Mouse (Mus musculus) frontal cortex, adult (tissue): Measurements from ENCODE around the gene Hdac1.

Source experiments
- ATAC-seq: cut with Nextera tagmentation; 2 replicates; pipeline ENCODE4 v1.9.2; 2017; ENCODE audit warnings: mild to moderate bottlenecking, moderate library complexity, mixed read lengths; ENCODE audit not compliant: low TSS enrichment

The Hdac1 gene

DNA sequence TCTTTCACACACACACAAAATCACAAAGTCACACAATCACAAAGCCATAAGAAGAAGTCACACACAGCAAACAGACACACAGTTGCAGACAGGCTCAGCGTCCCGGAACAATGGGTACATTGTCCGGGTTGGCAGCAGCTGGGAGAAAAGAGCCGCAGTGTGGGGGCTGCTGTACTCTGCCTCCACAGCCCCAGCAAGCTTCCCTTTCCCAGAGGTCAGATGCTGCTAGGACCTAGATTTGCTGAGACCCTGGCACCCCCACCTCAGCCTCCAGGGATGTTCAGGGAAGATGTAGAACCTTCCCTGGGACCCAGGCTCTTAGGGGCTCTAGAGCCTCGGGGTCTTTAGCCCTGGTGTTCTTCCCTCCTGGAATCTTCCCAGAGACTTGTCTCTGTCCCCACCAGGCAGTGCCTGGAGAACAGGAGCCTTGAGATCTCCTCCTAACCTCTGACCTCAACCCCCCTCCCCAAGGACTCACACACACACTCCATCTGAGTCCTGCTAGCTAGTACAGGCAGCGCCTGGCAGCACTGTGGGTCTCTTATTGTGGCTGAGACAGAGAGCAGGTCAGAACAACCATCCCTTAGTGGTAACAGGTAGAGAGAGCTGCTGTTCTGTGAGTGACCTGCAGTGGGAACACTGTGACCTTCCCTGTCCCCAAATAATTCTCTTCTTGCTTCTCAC lies 31.0 kb downstream of the Hdac1 start:
- no peak for ATAC-seq

DNA sequence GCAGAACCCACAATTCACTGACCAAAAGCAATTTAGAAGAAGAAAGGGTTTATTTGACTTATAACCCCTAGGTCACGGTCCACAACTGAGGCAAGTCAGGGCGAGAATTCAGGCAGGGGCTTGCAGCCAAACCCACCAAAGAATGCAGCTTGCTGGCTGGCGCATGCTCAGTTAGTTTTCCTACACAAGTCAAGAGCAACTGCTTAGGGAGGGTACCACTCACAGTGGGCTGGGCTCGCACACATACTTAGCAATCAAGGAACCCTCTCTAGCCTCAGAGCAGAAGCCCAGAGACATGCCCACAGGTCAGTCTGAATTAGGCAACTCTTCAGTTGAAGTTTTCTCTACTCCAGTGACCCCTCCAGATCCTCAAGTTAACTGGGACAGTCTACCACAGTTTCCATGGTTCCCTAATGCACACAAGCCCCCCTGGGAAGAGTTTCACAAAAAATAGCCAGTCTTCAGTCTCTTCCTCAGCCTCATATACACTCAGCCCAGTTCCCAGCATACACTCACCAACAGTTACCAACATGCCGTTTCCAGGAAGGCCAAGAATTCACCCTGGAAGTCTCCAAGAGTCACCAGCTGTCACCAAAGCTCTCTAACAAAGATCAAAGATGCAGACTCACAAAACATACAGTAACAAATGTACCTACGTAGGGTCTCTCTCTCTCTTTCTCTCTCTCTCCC lies 31.6 kb downstream of the Hdac1 start:
- ATAC-seq = no peak

DNA sequence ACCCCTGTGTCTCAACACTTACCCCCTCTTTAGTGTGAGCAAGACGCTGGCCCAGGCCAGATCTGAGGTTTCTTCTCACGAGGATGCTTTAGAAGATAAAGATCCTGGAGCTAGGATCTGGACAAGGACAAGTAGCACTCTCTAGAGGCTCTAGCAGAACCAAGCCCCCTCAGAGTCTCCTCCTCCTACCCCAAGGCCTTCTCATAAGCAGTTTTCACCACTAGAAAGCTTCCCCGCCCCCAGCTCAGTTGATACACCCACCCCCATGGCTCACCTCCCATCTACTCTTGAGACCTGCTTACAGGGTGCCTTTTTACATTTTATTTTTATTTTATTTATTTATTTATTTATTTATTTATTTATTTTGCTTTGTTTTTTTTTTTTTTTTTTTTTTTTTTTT lies 32.9 kb downstream of the Hdac1 start:
- no peak for ATAC-seq

DNA sequence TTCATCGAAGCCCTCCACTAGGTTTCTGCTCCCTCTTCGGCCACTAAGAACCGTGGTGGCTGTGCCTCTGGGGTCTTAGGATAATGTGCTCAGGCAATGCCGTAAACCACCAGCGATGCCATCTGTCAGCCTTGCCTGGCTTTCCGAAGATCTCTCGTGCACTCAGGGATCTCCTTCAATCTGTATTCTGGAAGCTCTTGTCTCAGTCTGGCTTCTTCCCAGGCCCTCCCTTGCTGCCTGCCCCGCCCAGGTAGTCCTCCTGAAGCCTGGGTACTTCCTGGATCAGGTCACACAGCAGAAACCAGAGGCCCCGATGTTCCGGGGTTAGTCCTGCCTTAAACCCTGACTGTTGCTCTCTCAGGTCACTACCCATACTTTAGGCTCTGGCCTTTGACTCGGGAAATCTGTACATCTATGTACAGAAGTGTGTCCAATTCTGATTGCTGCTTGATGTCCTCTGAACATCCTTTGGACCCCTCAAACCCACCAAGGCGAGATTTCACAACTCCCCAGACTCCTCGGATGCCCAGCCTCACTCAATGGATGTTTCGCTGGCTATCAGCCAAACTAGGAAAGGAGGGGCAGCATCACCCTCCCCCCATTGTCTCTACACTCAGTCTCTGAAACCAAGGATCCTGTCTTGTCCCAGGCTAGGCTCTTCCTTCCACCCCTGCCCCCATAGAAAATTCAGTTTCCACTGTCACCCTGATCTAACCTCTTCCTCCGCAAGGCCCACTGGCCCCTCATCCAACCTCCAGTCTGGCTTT lies 33.5 kb downstream of the Hdac1 start:
- ATAC-seq = no peak

DNA sequence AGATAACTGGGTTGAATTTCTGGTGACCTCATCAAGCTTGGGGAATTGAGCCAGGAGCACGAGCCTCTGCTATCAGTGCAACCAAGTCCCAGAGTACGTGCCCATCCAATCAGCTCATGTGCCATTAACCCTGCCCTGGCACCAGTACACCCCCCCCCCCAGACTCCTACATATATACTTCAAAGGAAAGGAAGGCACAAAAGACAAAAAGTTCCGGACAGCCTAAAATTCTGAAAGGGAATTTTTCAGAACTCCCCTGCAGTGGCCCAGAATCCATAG lies 34.3 kb downstream of the Hdac1 start:
- no peak for ATAC-seq

DNA sequence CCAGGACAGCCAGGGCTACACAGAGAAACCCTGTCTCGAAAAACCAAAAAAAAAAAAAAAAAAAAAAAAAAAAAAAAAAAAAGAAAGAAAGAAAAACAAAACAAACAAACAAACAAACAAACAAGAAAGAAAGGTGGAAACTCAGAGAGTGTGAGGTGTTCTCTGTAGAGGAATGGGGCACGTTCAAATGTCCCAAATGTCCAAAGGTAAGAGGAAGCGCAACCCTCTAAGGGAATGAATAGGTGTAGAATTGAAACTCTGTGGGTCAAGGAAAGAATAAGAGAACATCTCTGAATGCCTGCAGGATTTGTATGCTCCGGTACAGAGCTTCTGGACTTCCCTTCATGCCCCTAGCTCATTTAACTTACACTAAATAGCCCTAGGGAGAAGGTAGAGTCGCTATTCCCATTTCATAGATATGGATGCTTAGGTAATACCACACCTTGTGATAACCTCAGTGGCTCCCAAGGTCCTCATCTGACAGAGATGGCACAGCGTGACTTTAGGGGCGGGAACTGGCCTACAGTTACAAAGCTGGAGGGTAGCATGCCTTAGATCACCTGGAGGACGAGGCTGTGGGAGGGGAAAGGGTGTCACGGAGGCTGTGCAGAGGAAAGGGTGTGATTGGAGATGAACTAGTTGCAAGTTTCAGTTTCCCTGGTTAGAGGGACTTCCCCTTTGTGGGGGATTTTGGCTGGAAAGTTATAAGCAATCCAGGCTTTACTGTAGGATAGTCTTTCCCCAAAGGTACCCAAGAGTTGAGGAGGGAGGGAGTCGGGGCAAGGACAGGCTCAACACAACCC lies 34.9 kb downstream of the Hdac1 start:
- no peak for ATAC-seq

DNA sequence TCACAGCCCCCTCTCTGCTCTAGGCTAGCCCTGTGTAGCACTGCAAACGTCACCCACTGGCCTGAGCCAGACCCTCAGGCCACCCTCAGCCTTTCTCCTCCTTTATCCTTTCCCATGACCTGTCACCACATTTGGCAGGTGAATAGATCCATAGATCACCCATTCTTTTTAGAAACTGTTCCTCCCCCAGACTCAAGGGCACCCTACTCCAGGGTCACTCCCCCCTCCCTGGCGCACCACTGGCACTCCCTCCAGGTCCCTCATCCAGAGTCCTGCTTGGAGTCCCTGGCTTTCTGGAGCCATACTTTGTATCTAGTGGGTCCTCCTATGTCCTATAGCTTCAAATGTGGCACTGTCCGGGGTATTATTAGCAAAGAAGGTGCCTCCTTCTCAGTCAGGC lies 37.0 kb downstream of the Hdac1 start:
- no peak for ATAC-seq

DNA sequence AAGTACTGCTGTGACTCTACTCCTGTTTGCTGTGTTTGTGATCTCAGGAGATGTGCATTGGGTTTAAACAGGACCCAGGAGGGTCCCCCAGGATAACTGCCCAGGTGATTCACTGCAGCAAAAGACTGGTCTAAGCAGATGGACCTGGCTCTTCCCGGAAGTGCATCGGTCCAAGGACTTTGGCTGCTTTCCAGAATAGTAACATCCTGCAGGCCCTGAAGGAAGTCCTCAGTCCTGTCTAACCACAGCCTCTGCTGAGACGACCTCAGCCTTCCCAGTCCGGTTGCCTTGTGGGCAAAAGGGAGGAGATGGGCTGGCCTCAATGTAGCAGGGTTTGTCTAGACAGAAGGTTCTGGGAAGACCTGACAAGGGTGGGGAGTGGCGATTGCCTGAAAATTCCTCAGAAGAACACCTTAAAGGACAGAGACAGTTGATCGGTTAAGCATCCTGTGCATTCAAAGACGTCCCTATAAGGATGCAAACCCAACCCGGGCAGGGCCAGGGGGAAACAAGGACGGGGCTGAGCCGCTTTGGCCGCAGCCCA lies 39.5 kb downstream of the Hdac1 start:
- no peak for ATAC-seq

DNA sequence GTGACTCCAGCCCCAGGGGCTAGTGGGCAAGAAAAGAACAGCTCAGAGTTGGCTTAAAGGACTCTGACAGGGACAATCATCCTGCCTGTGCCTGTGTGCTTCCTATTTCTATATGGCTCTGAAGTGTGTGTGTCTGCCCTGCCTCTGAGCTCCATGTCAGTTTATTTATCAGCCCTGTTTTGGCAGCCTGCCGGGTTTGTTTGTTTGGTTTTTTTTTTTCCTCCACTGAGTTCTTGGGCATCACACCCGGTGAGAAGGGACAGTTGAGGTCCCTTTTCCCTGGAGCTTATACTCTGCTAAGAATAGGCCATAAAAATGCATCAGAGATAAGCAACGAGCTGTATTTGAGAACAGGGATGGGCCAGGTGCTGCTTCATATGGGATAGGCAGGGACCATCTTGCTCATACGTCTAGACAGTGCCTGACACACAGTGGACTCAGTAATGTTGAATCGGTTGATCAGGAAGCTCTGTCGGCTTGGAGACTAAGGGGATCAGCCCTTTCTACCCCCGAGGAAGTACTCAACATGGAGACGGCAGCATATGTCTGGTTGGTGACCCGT lies 40.1 kb downstream of the Hdac1 start:
- ATAC-seq = no peak

DNA sequence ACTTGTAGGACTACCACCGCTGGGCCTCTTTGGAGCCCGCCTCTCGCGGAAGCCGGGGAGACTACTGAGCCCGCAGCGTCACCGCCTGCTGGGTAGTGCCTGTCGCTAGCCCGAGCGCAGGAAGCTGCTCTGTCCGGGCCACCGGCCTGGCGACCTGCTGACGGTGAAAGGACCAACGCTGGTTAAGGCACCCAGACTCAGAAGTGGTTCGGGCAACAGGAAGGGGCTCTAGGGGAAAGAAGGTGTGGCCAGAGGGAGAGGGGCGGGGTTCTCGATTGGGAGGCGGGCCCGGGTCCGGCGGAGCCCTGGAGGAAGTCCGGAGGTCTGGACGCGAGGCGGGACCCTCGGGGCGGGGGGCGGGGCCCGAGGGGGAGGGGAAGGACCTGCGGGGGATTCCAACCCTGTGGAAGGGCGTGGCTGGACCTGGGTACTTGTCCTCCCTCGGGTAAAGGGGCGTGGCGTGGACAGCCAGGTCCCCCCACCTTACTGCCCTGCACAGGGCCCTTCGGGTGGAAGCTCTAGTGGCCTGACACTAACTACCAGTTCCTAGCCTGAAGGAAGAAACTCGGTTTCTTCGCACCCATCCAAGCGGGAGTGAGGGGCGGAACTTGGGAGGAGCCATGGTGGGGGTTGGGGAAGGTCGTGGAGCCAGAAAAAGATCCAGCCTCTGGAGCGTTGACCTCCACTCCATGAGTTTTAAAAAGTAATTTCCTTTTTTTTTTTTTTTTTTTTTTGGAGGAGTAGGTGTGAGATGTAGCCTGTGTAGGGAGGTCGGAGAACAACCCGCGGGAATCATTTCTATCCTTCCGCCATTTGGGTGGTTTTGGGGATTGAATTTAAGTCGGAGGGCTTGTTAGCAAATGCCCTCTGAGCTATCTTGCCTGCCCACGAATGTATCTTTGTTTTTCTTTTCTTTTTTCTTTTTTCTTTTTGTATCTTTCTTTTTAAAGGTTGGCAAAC lies 41.6 kb downstream of the Hdac1 start:
- ATAC-seq = peak; percentile 52; the same call in 1 of the 2 replicates

DNA sequence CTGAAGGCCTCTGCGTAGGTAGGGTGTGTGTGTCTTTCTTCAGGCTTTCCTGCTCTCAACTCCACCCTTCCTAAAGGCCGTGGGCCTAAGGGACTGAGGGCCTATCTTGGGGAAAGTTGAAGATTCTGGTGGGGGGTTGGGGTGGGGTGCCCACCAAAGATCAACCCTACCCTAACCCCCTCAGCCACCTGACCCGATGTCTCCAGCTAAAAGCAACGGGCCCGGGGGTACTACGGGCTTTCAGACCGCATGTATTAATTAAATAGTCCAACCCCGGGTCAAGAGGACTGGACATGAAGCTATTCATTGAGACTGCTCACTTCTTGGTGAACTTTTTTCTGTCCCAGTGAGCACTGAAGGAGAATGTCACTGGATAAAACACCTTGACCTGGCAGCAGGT lies 42.5 kb downstream of the Hdac1 start:
- ATAC-seq = no peak

DNA sequence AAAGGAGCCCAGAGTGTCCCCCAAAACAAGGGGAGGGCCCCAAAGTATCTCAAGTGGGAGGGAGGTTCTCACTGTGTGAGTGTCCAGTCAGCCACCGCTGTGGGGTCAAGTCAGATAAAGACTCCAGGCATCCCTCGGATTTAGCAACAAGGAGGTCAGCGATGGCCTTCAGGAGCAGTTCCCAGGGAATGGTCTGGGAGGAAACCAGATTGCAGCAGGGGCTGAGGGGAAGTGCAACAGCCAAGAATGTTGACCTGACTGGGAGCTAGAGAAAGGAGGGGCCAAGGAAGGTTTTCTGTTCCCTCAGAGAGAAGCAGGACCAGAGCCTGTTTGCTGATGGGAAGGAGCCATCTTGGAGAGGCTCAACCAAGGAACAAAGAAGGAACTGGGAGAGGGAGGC lies 43.6 kb downstream of the Hdac1 start:
- no peak for ATAC-seq

DNA sequence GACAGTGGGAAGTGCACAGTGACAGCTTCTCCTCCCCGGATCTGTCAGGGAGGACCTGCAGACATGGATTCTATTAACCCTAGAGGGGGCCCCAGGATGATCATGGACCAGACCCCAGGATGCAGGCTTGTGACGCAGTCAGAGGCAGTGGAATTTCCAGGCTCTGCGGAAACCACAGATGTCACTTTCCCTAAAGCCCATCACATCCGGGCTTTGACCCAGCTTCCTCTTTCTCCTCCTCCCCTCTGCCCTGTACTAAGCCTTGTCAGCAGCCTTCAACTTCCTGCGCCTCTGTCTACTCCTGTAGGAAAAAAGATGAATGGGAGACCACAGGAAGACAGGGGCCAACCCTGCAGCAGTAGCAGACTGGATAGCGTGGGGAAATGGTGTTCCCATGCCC lies 45.9 kb downstream of the Hdac1 start:
- ATAC-seq = no peak

DNA sequence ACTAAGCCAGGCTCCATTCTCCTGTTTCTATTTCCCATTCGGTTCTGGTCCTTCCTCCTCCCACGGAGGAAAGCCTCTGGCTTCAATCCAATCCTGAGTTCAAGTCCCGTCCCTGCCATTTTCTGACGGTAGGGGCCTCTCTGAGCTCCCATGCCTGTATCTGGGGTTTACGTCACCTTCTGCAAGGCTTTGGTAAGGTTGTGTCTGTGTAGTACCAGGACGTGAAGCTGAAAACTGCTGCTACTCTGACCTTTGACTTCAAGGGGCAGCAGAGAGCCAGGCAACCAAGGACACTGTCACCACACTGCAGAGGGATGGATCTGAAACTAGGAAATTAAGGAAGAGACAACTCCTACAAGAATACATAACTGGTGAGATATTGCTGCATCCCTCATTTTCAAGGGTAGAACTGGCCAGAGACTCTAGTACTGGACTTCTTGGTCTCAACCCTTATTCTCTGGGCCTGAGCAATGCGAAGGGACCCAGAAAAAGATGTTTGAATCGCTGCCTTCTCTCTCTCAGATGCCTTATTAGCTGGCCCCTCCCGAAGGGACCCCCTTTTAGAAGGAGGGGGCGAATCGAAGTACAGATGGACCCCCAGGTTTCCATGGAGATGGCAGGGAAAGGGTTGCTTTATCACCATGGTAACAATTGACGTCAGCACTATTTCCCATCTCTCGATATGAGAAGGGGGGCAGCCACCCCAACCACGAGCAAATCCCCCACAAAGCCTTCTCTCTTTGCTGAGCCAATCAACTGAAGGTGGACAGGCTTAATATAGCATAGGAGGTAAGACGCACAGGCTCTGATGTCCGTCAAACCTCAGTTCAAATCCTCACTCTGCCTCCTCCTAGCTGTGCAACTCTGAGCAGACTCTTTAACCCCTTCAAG lies 46.6 kb downstream of the Hdac1 start:
- peak; percentile 15; the same call in 1 of the 2 replicates for ATAC-seq

DNA sequence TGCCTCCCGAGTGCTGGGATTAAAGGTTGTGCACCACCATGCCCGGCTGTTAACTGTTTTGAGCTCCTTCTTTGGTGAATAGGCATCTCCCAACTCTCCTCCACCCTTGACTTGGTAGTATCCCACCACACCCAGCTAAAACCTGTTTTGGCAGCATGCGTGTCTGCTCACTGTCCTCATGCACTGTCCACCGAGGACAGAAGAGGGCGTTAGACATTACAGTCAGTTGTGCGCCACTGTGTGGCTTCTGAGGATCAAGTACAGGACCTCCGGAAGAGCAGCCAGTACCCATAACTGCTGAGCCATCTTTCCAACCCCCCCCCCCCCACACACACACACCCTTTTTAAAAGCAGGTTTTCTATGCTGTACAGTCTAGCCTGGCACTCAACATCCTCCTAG lies 47.8 kb downstream of the Hdac1 start:
- no peak for ATAC-seq

DNA sequence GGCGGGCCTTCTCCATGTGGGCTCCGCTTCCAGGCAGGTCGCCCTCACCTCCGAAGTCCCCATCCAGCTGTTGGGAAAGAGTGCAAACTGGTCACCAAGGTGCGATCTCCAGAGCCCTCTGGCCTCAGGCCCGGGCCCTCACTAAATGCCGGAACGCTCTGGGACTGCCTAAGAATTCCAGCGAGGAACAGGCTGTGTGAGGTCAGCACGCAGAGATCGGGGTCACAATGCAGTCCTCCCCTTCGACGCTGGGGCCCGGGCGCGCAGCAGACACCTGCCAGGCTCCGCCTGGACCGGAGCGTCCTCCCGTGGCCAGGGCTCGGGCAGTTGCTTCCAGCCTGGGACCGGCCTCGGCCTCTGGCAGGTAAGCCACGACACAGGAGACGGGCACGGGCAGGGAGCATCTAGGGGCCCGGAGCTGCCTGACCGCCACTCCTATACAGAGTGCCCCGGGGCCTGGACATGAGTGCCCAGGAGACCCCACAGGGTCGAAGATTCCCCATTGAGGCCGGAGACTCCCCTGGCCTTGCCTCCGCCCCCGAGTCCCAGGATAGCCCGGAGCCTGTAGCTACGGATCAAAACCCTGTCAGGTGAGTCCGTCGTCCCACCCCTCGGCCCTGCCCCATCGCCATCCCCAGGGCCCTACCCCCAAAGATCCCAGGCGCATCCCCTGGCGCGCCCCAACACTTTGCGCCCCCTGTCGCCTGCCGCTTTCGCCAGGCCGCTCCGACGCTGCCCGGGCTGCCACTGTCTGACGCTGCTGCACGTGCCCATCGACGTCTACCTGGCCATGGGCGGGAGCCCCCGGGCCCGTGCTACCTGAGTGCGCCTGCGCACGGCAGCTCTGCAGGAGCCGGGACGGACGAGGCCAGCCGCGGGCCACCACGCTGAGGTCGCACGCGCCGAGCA lies 51.3 kb downstream of the Hdac1 start, which contains the start of the genes Tssk3 and Fam229a:
Gene Tssk3, minus strand, starts transcription at position 51 of the 909 bp plus-strand sequence.
Gene Fam229a, plus strand, starts transcription at position 219 of the 909 bp plus-strand sequence.
- ATAC-seq = 0 out of 2 replicates have a peak, but pooled peaks have one; percentile 29

DNA sequence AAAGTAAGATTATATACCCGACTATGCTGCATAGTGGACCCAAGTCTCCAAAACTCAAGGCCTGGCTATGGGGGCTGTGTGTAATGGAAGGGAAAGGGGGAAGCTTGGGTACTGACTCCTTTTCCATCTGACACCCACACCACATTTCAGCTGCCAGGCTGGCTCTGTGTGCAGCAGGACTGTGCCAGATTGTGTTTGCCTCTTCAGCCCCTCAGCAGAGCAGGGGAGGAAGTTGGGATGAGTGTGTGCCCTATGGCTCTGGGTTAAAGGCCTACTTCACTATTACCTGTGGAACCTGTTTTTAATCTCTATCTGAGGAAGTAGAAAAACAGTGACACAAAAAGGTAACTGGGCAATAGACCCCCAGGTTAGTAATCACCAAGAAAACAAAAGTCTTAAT lies 61.4 kb downstream of the Hdac1 start:
- no peak; the same call in 1 of the 2 replicates for ATAC-seq

DNA sequence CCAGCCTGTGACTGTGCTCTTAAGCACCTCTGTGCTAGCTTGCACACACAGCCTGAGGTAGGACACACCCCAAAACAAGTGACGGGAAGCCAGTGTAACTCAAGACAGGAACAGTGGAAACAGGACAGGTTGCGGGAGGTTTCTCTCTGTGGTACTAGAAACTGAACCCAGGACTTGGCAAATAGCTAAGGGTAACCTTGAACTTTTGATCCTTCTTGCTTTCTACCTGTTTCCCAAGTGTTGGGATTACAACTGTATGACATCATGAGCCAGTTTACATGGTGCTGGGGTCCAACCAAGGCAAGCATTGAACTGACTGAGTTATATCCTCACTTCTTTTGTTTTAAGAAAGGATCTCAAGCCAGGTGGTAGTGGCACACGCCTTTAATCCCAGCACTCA lies 62.6 kb downstream of the Hdac1 start:
- ATAC-seq = no peak
